Mouse (Mus musculus) limb, embryonic 12.5 days (tissue): ENCODE data around the gene Rapgef2. TPM values are rescaled to one million over a fixed set of nuclear protein-coding genes. Genes with fewer than 3 reads are reported as not detected.

Experiments used
- ATAC-seq: fragments of 200-750 bp; cut with Nextera tagmentation; 2 replicates; pipeline ENCODE4 v1.8.0; 2017; ENCODE audit warnings: low read depth, moderate TSS enrichment; ENCODE audit not compliant: insufficient number of reproducible peaks, insufficient read depth, low FRiP score, low TSS enrichment
- H3K27ac ChIP-seq: fragments of 300-500 bp; sonication (generic); 2 replicates; pipeline ENCODE4 v1.5.1; 2016; ENCODE audit warnings: mild to moderate bottlenecking, moderate library complexity
- H3K27me3 ChIP-seq: fragments of 300-500 bp; sonication (generic); 2 replicates; pipeline ENCODE4 v1.6.1; 2016; ENCODE audit warnings: mild to moderate bottlenecking, moderate library complexity
- H3K36me3 ChIP-seq: fragments of 300-500 bp; sonication (generic); 2 replicates; pipeline ENCODE4 v1.6.1; 2016; ENCODE audit warnings: mild to moderate bottlenecking, moderate library complexity
- H3K4me1 ChIP-seq: fragments of 300-500 bp; sonication (generic); replicated peaks from 2 replicates; pipeline ENCODE4 v1.6.1; 2016
- H3K4me2 ChIP-seq: fragments of 300-500 bp; sonication (generic); 2 replicates; pipeline ENCODE4 v1.6.1; 2016; ENCODE audit warnings: mild to moderate bottlenecking, moderate library complexity
- H3K4me3 ChIP-seq: fragments of 300-500 bp; sonication (generic); replicated peaks from 2 replicates; pipeline ENCODE4 v1.5.1; 2016; ENCODE audit warnings: mild to moderate bottlenecking
- H3K9ac ChIP-seq: fragments of 300-500 bp; sonication (generic); replicated peaks from 2 replicates; pipeline ENCODE4 v1.6.1; 2016; ENCODE audit warnings: mild to moderate bottlenecking, moderate library complexity
- H3K9me3 ChIP-seq: fragments of 300-500 bp; sonication (generic); 2 replicates; pipeline ENCODE4 v1.6.1; 2016; ENCODE audit warnings: mild to moderate bottlenecking, moderate library complexity
- WGBS: fragments of 180-500 bp; shearing (Covaris S2); methylation state at CpG from one replicate; pipeline ENCODE4 v1.1.7; 2016; 5-methylcytosine and 5-hydroxymethylcytosine counted together
- polyA plus RNA-seq: library from polyadenylated mRNA; unstranded; fragments of >200 nt; fragmentation: Nextera tagmentation; extraction: Ambion mirVana; gene quantifications from 2 replicates; pipeline ENCODE4 v1.2.1, GENCODE M21; 2016

Gene Rapgef2
- polyA plus RNA-seq, 1 experiment from 2014 or later = 9.8 TPM

GRCm38 (mm10) chr3:79202275-79203153 lies 83.8 kb downstream of the Rapgef2 start:
- no peak overlapping the region for H3K4me3 ChIP-seq
- H3K4me2 ChIP-seq = no peak overlapping the region
- peak; percentile 55 for ATAC-seq
- H3K9me3 ChIP-seq = no peaks in the 10 kb centered on the region
- H3K36me3 ChIP-seq = no peaks in the 10 kb centered on the region
- peaks cover 21% of the 10 kb centered on the region for H3K4me1 ChIP-seq
- H3K9ac ChIP-seq = no peak overlapping the region
- no peak overlapping the region for H3K27ac ChIP-seq
- no peaks in the 10 kb centered on the region for H3K27me3 ChIP-seq
- whole genome bisulfite sequencing = 37% methylated on average over 11 of the region's 11 CpGs

- no peaks in the 10 kb centered on the region for H3K27me3 ChIP-seq
- ATAC-seq = no peak
- H3K9ac ChIP-seq = no peak overlapping the region
- peaks cover 4% of the 10 kb centered on the region; the same call in 1 of the 2 replicates for H3K36me3 ChIP-seq
- H3K4me2 ChIP-seq = no peak overlapping the region
- no peak overlapping the region for H3K4me3 ChIP-seq
- H3K4me1 ChIP-seq = no peaks in the 10 kb centered on the region
- no peak overlapping the region for H3K27ac ChIP-seq
- WGBS = 66% methylated on average over 6 of the region's 6 CpGs
- no peaks in the 10 kb centered on the region for H3K9me3 ChIP-seq
These were observed 89.4 kb downstream of the Rapgef2 start for GRCm38 (mm10) chr3:79196708-79197437.

GRCm38 (mm10) chr3:79195280-79195679 lies 91.0 kb downstream of the Rapgef2 start:
- H3K4me3 ChIP-seq = no peak overlapping the region
- H3K4me2 ChIP-seq = no peak overlapping the region
- H3K27ac ChIP-seq = no peak overlapping the region
- ATAC-seq = no peak
- H3K9ac ChIP-seq = no peak overlapping the region
- no peaks in the 10 kb centered on the region for H3K4me1 ChIP-seq
- H3K27me3 ChIP-seq = no peaks in the 10 kb centered on the region
- WGBS = 75% methylated on average over 9 of the region's 9 CpGs
- H3K36me3 ChIP-seq = peaks cover 4% of the 10 kb centered on the region; the same call in 1 of the 2 replicates
- H3K9me3 ChIP-seq = no peaks in the 10 kb centered on the region

GRCm38 (mm10) chr3:79194111-79194793 lies 92.1 kb downstream of the Rapgef2 start:
- H3K27ac ChIP-seq = no peak overlapping the region
- ATAC-seq = no peak
- peaks cover 4% of the 10 kb centered on the region; the same call in 1 of the 2 replicates for H3K36me3 ChIP-seq
- no peaks in the 10 kb centered on the region for H3K27me3 ChIP-seq
- H3K9me3 ChIP-seq = no peaks in the 10 kb centered on the region
- H3K4me3 ChIP-seq = no peak overlapping the region
- 83% methylated on average over 8 of the region's 8 CpGs for WGBS
- H3K4me1 ChIP-seq = no peaks in the 10 kb centered on the region
- no peak overlapping the region for H3K4me2 ChIP-seq
- H3K9ac ChIP-seq = no peak overlapping the region

GRCm38 (mm10) chr3:79193001-79193400 lies 93.3 kb downstream of the Rapgef2 start:
- Histone ChIP-seq H3K4me2 (no peak overlapping the region), H3K4me1 (no peaks in the 10 kb centered on the region), H3K4me3 (no peak overlapping the region), H3K27ac (no peak overlapping the region), H3K36me3 (peaks cover 4% of the 10 kb centered on the region; the same call in 1 of the 2 replicates), H3K27me3 (no peaks in the 10 kb centered on the region), H3K9me3 (no peaks in the 10 kb centered on the region), H3K9ac (no peak overlapping the region)
- ATAC-seq = no peak
- WGBS = 65% methylated on average over 4 of the region's 4 CpGs

- Histone ChIP-seq H3K27me3 (no peaks in the 10 kb centered on the region), H3K27ac (0 out of 2 replicates have a peak overlapping the region, but pooled peaks have one; percentile 29), H3K4me2 (no peak overlapping the region), H3K4me3 (no peak overlapping the region), H3K4me1 (no peaks in the 10 kb centered on the region), H3K36me3 (peaks cover 4% of the 10 kb centered on the region; the same call in 1 of the 2 replicates), H3K9me3 (no peaks in the 10 kb centered on the region), H3K9ac (no peak overlapping the region)
- WGBS = 86% methylated on average over 9 of the region's 9 CpGs
- ATAC-seq = no peak
These were observed 94.3 kb downstream of the Rapgef2 start for GRCm38 (mm10) chr3:79191981-79192380.

- ATAC-seq = no peak
- no peaks in the 10 kb centered on the region for H3K9me3 ChIP-seq
- H3K4me1 ChIP-seq = no peaks in the 10 kb centered on the region
- no peak overlapping the region for H3K27ac ChIP-seq
- no peak overlapping the region for H3K4me2 ChIP-seq
- WGBS = 88% methylated on average over 11 of the region's 11 CpGs
- H3K4me3 ChIP-seq = no peak overlapping the region
- no peaks in the 10 kb centered on the region for H3K27me3 ChIP-seq
- peaks cover 4% of the 10 kb centered on the region; the same call in 1 of the 2 replicates for H3K36me3 ChIP-seq
- no peak overlapping the region for H3K9ac ChIP-seq
These were observed 94.8 kb downstream of the Rapgef2 start for GRCm38 (mm10) chr3:79191471-79191870.

GRCm38 (mm10) chr3:79190377-79190776 lies 95.9 kb downstream of the Rapgef2 start:
- no peaks in the 10 kb centered on the region for H3K9me3 ChIP-seq
- no peak overlapping the region for H3K4me2 ChIP-seq
- no peak overlapping the region for H3K4me3 ChIP-seq
- no peak overlapping the region for H3K27ac ChIP-seq
- H3K9ac ChIP-seq = no peak overlapping the region
- H3K36me3 ChIP-seq = peaks cover 4% of the 10 kb centered on the region; the same call in 1 of the 2 replicates
- ATAC-seq = no peak
- no peaks in the 10 kb centered on the region for H3K4me1 ChIP-seq
- WGBS = 89% methylated on average over 3 of the region's 3 CpGs
- H3K27me3 ChIP-seq = no peaks in the 10 kb centered on the region

GRCm38 (mm10) chr3:79187912-79188311 lies 98.4 kb downstream of the Rapgef2 start:
- Histone ChIP-seq H3K27me3 (no peaks in the 10 kb centered on the region), H3K4me2 (no peak overlapping the region), H3K27ac (no peak overlapping the region), H3K9ac (no peak overlapping the region), H3K36me3 (no peaks in the 10 kb centered on the region), H3K4me3 (no peak overlapping the region), H3K4me1 (0 out of 2 replicates have a peak, but pooled peaks cover 4% of the 10 kb centered on the region), H3K9me3 (no peaks in the 10 kb centered on the region)
- WGBS = 90% methylated on average over 1 of the region's 1 CpGs
- ATAC-seq = no peak

GRCm38 (mm10) chr3:79182290-79182689 lies 104.0 kb downstream of the Rapgef2 start:
- Histone ChIP-seq H3K36me3 (no peaks in the 10 kb centered on the region), H3K4me1 (peaks cover 52% of the 10 kb centered on the region), H3K9ac (no peak overlapping the region), H3K9me3 (no peaks in the 10 kb centered on the region), H3K27me3 (no peaks in the 10 kb centered on the region), H3K27ac (0 out of 2 replicates have a peak overlapping the region, but pooled peaks have one; percentile 24), H3K4me2 (no peak overlapping the region), H3K4me3 (no peak overlapping the region)
- 51% methylated on average over 3 of the region's 3 CpGs for WGBS
- no peak for ATAC-seq
